Mouse (Mus musculus): ENCODE results near the gene Pan2.
A peak's percentile ranks its signal among the peaks of the same experiment; 100 is the strongest.
"Not testable (repeated sequence)": the region's sequence is repeated elsewhere in the genome, so short reads cannot be mapped to it uniquely, and the experiment has no call there.

The Pan2 gene

DNA sequence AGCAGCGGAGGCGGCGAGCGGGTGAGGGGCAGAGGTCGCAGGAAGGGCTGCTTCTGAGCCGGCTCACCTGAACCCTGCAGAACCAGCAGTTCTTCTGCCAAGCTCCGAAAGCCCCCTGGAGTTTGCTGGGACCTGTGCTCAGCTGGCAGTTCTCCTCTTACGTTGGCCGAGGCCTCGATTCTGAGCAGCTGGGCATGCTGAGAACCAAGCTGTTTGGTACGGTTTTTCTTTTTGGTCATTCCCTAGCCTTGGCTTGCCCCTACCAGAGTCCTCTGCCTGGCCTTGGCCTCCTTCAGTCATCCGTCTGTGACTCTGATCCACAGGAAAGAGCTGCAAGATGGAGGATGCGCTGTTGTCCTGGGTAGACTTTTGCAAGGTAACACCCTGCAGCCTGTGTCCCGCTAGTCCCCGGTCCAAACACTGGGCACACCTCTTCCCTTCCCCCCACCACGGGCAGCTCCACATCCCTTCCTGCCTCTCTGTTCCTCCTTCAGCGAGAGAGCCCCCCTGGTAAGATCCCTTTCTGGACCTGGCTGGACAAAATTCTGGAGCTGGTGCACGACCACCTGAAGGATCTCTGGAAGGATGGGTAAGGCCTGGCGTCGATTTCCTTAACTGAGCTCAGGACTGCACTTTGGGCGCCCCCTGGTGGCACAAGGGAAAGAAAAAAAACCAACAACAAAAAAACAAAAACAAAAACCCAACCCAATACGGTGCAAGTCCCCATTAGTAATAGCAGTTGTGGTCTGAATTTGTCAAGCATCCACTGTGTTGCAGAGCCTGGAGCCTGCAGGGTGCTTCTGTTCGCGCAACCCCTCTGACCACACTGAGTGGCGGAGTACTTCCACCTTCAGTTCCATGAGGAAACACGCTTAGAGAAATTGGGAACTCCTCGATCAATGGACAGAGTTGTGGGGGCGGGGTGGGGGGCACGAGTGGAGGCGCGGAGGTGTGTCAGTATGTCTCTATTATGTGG lies 19.2 kb upstream of the Pan2 start:
- DNase-seq (ENCODE audit: low spot score in 2 of 2), result peak in 1 of 2 experiments; percentile 56

DNA sequence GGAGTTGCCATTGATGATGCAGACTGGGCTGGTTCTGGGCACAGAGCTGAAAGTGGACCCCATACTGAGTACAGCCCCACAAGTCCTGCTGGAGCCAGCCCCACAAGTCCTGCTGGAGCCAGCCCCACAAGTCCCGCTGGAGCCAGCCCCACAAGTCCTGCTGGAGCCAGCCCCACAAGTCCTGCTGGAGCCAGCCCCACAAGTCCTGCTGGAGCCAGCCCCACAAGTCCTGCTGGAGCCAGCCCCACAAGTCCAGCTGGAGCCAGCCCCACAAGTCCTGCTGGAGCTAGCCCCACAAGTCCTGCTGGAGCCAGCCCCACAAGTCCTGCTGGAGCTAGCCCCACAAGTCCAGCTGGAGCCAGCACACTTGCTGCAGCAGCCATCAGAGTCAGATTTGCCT lies 12.5 kb upstream of the Pan2 start:
- peak in 1 of 2 experiments; percentile 35 for DNase-seq (ENCODE audit: low spot score in 2 of 2)

DNA sequence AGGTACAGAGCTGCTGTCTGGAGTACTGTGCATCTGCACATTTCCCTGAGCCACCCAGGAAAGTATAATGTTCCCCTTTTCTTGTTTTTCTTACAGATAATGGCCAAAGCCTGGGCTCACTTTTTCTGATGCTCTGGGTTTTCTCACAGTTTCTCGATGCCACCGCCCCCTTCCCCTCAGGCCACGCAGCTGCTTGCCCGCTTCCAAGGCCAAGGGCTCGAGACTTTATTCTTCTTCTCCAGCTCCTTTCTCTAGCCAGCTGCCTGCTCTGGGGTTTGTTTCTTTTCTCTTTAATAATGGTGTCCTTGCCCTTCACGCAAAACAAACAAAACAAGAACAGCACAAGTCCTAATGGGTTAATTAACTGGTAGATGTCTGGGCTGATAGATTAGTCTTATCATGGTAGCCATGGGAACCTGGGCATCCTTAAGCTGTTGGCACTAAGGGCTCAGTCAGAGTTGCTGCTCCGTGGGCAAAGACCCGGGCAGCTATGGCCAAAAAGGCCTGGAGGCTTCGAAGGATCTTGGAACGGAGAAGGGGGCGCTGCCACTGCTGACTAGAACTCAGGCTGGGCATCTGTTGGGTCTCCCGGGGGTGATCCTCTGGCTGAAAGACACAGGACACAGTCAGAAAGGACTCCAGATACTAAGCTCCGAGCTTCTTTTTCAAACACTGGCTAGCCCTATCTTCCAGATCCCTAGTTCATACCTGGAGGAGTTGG lies 6.6 kb upstream of the Pan2 start:
- no peak for DNase-seq (ENCODE audit: low spot score in 2 of 2)

DNA sequence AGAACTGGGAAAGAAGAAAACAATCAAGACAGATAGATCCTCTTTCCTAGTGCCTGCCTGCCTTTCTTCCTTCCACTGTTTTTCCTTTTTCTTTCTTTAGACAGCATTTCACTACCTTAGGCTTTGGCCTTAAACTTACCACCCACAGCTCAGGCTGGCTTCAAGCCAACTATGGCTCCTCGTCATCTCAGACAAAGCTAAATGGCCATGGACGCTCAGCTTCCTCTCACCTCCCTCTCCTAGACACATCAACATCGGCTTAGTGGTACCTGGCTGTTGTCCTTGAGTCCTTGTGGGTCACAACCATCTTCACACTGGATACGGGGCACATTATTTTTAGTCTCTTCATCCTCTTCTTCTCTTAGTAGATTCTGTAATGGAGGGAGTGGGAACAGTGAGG lies 5.9 kb upstream of the Pan2 start:
- DNase-seq (ENCODE audit: low spot score in 2 of 2), result no peak

DNA sequence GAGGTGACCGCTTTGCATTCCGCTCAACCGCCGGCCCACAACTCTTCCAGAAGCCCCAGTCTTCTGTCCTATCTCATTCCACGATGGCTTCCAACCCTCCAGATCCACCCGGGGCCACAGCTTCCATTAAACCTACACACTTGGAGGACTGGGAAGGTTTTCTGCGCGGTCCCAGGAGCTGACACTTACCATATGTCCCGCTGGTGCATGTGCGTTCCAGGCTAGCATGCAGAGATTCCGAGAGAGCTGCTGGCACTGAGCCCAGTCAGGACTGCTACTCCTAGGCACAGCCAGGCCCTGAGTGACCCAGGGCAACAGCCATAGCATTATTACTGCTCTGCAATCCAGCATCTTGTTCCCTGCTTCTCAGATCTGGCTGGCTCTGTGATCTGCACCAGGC lies 5.5 kb upstream of the Pan2 start:
- no peak for DNase-seq (ENCODE audit: low spot score in 2 of 2)

DNA sequence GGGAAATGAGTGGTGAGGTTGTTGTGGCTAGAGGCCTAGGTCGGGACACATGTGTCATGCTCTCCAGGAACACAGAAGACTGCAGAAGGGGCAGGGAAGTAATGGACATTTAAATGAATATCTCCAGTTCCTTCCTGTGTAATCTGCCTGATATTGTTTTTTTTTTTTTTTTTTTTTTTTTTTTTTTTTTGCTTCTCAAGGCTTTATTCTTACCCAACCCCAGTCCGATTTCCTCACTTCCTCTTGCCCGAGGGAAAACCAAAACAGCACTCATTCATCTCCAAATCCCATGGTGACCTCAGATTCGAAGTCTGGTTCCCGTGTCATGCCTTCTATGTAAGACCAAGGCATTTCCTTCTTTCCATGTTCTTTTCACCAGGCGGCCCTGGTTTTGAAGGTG lies 4.9 kb upstream of the Pan2 start:
- no peak for DNase-seq (ENCODE audit: low spot score in 2 of 2)

DNA sequence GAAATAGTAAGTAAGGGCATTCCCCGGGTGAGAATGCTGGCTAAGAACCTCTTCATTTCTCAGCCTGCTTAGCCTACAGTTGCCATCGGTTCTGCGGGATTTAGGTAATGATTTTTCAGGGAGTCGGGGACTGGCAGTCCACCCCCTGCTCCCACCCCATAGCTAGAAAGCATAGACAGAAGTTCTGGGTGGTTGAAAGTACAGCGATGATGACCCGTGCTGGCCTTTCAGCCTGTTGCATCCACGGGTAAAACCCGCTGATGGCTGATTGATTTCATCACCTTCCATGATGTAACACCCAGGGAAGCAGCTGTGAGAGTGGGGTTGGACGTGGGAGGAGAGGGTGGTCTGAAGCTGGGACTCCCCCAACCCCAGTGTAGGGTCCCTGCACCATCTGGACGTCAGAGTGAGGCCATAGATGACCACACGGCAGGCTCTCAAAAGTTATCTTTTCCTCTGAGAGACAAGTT lies 4.4 kb upstream of the Pan2 start, which contains the start of gene Il23a:
Gene Il23a (minus strand): TSS at position 51 of the 470 bp plus-strand sequence.
- no peak for DNase-seq (ENCODE audit: low spot score in 2 of 2)

DNA sequence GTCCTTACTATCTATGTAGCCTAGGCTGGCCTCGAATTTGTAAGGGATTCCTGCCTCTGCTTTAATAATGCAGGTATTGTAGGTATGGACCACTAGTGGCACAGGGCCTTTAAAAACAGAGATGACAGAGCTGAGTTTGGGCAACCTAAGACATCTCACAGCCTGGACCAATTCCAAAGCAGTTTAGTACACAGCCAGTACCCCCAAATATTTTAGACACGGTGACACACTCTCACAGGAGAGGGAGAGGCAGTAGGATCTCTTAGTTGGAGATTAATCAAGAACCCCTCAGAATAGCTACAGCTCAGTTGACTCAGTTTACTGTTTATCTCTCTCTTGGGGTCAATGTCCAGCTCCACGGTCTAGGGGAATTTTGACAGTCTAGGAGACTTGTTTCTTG lies 778 bp upstream of the Pan2 start:
- DNase-seq (ENCODE audit: low spot score in 2 of 2), result no peak

DNA sequence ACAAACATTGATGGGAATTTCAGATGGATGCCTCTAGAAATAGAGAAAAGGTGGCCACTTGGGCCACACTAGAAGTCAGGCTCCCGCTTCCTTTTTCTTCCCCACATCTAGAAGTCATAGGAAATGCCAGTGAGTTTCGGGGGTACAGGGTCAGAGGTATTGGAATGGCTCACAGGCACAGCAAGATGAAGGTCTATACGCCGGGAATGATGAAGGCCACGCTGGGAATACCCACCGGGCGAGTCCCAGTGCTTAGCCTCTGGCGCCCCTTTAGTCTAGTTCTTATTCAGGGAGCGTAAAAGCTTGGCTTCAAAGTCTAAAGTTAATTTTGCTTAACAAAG lies 380 bp upstream of the Pan2 start:
- no peak for DNase-seq (ENCODE audit: low spot score in 2 of 2)

DNA sequence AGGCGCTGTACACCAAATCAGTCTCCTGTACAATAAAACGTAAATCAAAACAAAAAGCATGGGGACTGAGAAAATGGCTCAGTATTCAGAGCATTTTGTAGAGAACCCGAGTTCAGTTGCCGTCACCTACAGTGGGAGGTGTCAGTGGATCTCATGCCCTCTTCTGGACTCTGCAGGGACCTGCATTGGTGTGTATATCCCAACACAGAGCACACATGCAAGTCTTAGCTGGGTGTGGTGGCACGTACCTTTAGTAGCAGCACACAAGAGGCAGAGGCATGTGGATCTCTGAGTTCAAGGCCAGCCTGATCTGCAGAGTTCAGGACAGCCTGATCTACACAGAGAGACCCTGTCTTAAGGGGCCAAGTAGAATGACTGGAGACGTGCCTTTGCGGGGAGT lies 6.5 kb downstream of the Pan2 start:
- DNase-seq (ENCODE audit: low spot score in 2 of 2), result no peak

DNA sequence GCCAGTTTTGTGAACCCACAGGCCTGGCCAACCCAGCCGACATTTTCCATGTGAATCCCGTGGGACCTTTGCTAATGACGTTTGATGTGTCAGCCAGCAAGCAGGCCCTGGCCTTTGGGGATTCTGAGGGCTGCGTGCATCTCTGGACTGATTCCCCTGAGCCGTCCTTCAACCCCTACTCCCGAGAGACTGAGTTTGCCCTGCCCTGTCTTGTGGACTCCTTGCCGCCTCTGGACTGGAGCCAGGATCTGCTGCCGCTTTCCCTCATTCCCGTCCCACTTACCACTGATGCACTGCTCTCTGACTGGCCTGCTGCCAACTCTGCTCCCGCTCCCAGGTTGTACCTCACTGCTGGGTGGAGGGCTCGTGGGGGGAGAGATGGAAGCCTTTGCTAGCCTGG lies 7.0 kb downstream of the Pan2 start:
- peak in 1 of 2 experiments; percentile 25 for DNase-seq (ENCODE audit: low spot score in 2 of 2)

DNA sequence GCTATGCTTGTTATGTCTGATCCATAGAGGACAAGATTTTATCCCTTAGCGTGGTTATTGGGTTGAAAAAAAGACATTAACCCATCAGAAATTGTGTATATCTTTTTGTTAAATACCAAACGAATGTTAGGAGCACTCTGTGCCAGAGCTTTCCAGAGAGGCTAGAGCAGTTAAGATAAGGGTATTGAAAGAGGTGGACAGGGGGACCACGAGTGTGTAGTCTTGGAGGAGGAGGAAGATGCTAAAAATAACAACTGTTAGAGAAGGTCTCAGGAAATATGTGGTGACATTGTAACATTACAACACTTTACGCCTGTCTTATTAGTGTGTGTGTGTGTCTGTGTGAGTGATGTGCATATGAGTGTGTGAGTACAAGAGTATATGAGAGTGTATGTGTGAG lies 7.8 kb downstream of the Pan2 start:
- DNase-seq (ENCODE audit: low spot score in 2 of 2), result no peak

DNA sequence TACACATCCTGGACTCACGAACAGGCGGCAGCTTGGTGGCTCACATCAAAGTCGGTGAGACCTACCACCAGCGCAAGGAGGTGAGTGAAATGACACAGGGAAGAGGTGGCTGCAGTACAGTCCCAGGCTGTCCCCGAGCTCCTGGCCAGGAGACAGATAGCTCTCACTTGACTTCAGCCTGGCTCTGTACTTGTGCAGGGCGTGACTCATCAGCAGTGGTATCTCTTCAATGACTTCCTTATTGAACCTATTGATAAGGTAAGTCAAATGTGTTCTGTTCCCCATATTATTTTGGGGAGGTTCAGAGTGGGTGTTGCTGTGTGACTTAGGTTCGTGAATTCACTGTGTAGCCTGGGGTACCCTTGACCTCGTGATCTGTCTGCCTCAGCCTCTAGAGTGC lies 12.4 kb downstream of the Pan2 start:
- no peak for DNase-seq (ENCODE audit: low spot score in 2 of 2)

DNA sequence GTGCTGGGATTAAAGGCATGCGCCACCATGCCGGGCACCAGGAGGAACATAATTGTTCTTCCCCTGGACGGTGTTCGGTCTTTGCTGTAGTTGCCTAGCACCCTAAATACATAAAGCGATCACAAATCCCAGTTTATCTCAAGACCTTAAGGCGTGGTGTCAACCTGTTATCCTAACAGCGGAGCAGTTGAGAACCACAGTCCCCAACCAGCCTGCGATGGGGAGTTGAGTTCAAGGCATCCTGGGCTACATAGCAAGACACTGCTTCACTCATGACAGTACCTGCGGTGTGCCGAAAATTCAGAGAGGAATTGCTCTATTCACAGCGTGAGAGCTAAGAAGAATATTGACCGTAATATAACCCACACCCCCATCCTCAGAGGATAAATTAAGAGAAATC lies 18.5 kb downstream of the Pan2 start:
- no peak for DNase-seq (ENCODE audit: low spot score in 2 of 2)

DNA sequence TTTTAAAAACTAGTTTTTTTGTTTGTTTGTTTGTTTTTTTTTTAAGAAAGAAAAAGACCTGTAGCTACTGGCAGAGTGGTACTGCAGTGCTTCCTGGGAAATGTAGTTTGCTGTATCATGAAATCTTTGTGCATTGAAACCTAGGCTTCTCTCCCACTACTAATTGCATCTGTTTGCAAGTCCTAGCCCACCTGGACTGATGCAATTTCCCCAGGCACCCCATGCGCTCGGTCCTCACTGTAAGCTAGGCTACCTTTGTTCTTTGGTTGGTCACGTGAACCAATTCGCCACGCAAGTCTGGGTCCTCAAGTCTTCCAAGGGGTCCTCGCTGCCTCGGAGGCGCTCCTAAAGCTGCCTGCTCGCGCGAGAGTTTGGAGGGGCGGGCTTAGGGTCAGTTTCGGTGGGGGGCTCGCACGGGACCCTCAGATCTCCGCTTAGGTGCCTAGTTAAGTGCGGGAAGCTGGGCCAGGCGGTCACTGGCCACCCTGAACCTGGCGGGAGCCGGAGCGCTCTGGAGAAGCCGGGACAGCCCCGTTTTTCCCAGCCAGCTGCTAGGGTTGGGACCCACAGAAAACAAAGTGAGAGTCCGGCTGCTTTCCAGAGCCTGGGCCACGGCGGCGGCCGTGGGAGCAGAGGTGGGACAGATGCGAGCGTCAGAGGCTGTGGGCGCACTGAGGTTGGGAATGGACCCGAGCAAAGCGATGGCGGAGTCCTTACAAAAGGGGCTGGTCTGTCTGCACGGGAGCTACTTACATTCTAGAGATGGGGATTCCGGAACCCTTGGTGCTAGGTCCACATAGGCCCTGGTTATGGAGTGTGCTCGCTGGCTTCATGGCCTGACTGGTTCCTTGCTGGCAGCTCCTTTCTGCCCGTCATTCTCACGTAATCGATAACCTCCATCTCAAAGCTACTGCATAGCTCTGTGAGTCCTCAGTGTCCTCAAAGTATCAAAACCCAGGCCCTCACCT lies 19.3 kb downstream of the Pan2 start, which contains the start of gene Cnpy2:
Gene Cnpy2 (plus strand): TSS at position 319 of the 968 bp plus-strand sequence.
- DNase-seq (ENCODE audit: low spot score in 2 of 2), result peak; percentile 79 to 84

DNA sequence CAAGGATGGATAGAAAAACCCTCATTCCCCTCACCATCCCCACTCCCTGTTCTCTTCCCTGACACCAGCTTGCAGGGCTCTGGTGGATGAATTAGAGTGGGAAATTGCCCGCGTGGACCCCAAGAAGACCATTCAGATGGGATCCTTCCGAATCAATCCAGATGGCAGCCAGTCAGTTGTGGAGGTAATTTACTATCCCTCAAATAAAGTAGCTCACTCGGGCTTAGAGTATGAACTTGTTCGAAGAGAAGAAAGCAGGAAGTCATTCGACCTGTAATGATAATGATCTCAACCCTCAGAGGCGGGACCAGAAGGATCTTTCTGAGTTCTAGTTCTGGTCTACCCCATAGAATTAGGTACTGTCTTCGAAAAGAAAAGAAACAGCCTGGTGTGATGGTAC lies 20.4 kb downstream of the Pan2 start:
- DNase-seq (ENCODE audit: low spot score in 2 of 2), result no peak

DNA sequence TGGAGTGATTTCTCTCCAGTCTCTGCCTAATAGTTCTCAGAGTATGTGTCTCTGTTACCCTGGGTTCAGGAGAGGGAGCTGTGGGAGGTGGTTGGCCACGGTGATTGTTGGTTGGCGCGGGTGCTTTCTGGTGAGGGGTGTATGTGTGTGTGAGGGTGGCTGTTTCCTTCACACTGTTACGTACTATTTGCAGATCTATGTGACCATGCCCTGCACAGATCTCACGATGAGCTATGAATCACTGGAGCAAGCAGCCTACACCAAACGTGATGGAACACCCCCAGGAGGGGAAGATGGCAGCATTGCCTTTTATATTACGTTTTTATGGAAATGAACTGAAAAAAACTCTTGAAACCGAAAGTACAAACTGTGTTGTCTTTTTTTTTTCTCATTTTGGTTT lies 23.7 kb downstream of the Pan2 start:
- no peak for DNase-seq (ENCODE audit: low spot score in 2 of 2)

DNA sequence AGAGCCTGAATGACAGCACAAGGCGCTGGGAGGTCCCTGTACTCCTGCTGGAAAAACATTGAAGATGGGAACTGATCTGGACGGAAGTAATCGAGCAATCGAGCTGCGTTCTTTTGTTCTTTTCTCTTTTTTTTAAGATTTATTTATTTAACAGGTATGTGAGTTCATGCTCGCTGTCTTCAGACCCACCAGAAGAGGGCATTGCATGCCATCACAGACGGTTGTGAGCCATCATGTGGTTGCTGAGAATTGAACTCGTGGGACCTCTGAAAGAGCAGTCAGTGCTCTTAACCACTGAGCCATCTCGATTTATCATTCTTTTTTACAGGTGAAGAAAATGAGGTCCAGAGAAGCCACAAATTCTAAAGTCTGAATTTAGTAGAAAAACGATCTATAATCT lies 24.5 kb downstream of the Pan2 start:
- DNase-seq (ENCODE audit: low spot score in 2 of 2), result no peak

DNA sequence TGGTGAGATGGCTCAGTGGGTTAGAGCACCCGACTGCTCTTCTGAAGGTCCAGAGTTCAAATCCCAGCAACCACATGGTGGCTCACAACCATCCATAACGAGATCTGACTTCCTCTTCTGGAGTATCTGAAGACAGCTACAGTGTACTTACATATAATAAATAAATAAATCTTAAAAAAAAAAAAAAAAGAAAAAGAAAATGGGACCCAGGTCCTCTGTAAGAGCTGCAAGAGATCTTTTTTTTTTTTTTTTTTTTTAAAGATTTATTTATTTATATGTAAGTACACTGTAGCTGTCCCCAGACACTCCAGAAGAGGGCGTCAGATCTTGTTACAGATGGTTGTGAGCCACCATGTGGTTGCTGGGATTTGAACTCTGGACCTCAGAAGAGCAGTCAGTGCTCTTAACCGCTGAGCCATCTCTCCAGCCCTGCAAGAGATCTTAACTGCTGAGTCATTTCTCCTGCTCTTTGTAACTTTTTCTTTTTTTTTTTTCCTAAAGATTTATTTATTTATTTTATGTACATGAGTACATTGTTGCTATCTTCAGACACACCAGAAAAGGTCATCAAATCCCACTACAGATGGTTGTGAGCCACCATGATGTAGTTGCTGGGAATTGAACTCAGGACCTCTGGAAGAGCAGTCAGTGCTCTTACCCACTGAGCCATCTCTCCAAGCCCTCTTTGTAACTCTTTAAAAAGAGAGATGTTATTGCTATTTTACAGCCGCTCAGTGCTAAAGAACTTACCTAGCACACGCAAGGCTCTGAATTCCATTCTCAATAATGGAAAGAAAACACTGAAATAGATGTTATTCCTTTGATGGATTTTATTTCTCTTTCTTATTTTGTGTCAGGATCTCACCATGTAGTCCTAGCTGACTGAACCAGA lies 29.5 kb downstream of the Pan2 start:
- DNase-seq (ENCODE audit: low spot score in 2 of 2), result not testable (repeated sequence)

DNA sequence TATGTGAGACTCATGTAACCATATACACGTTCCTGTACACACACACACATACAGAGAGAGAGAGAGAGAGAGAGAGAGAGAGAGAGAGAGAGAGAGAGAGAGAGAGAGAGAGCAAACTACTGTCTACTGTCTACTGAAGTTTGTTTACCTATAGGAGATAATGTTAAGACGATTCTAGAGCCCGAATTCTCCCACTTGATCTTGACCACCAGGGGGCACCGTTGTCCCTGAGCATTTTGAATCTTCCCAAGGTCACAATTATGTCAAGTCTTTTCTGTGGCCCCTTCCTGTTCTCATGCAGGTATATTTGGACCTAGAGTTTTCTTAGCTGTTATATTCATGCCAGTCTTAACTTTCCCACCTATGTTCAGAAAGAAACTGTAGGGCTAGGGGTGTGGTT lies 32.4 kb downstream of the Pan2 start:
- peak; percentile 60 to 76 for DNase-seq (ENCODE audit: low spot score in 2 of 2)

DNA sequence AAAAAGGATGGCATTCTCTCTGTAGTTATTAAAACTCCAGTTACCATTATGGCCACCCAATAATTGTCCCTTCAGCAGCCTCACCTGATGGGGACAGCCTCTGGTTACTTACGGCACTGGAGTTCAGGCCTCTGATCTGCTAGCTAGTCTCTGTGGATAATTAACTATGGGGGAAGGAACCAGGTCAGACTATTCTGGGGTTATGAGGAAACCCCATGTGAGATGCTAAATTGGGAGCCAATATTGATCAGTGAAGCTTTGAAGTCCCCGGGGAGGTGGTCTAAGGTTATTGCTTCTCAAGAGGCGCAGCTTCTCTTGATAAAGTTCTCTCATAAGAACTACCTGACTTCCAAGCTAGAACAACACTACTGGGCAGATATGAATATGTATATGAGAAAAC lies 33.1 kb downstream of the Pan2 start:
- DNase-seq (ENCODE audit: low spot score in 2 of 2), result no peak
